Mouse (Mus musculus) adrenal gland (tissue): ENCODE measurements around the gene Vps18.

Experiments used
- intact Hi-C: fragments of 180-260 bp; cut with DNase I; formaldehyde crosslinking; loops from one replicate; pipeline ENCODE4 v1.15.1; 2025

The Vps18 gene

DNA sequence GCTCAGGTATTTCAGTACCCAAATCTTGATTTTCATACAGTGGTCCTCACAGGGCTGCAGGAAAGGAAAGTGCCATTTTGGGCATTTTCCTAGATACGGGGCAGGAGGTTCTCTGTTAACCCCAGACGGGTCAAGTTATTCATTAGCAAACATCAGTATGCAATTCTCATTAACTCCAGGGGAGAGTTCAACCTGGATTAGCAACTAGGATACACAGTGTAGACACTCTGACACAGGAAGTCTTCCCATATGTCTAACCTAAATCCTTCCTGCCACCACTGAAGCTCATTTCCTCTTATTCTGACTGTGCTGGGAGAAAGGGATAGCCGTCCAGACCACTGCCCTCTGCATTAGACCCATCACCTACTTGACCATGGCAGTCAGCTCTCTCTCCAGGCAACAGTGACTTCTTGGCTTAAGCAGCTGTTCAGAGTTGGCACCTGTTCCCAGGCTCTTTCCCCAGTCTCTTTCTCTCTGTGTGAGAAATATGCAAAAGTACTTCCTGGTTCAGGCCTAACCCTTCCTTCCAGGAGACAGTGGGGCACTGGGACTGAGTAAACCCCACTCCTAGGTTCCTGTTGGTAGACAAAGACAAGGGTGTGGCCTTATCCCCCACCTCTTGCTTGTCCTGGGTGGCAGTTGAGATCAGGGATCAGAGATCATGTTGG lies 29.6 kb downstream of the Vps18 start:
- intact Hi-C loops, result no loop called here

- intact Hi-C loops, result no loop called here
Observed at GRCm38 (mm10) chr2:119320571-119320970, 32.0 kb downstream of the Vps18 start.

- intact Hi-C loops, result no loop called here
Observed at GRCm38 (mm10) chr2:119321771-119322586, 33.4 kb downstream of the Vps18 start.

DNA sequence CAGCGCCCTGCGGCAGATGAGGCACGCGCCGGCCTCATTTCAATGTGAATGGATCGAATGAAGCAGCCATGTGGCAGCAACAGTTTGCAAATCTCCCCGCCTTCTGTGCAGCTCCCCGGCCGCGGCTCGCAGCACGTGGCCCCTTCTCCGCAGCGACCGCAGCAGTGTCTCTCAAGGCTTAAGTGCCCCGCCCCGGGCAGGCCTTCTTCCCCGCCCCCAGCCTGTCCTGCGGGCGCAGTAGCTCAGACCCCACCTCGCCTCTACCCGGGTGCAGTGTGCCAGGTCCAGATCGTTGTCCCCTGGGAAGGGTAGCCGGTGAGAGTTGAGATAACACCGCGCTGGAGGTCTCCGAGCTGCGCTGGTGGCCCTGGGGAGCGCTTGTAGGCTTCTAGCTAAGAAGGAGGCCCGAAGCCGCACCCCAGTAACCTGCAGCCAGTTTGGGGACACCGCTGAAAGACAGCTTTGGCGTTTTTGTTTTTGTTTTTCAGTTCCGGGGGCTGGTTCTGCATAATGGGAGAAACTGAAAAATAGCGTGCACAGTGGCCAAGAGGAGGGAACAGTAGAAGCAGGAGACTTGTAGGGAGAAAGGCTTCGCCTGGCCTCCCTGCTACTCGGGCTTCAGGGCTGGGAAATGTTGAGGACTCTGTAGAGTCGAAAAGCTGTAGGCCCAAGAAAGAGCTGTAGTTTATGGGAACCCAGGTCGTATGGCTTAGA lies 34.2 kb downstream of the Vps18 start:
- intact Hi-C loops, result no loop called here

DNA sequence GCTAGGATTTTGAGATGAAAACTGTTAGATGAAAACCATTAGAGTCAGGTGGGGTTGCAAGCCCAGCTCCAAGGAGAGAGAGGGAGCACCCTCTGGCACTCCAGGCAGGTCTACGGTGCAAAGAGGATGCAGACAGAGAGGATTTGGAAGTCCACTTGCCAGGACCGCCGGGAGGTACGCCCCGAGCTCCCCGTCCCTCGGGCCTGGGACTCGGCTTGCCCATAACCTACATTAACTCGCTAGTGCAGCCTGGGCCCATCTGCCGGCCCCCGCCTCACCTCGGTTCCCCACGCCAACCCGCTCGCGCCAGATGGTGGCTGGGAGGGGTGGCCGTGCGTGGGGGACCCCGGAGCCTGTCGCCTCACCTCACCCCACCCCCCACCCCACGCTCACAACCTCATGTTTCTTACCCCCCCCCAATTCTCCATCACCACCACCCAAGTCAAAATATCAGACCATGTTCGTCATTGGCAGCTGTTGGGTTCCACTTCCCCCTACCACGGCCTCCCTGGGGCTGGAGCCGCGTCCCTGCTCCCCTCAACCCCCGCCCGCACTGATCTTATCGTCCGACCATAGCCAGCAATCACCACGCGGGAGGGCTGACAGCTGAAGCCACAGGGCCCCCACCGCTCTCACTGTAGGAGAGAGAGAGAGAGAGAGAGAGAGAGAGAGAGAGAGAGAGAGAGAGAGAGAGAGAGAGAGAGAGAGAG lies 35.5 kb downstream of the Vps18 start:
- intact Hi-C loops, result no loop called here

DNA sequence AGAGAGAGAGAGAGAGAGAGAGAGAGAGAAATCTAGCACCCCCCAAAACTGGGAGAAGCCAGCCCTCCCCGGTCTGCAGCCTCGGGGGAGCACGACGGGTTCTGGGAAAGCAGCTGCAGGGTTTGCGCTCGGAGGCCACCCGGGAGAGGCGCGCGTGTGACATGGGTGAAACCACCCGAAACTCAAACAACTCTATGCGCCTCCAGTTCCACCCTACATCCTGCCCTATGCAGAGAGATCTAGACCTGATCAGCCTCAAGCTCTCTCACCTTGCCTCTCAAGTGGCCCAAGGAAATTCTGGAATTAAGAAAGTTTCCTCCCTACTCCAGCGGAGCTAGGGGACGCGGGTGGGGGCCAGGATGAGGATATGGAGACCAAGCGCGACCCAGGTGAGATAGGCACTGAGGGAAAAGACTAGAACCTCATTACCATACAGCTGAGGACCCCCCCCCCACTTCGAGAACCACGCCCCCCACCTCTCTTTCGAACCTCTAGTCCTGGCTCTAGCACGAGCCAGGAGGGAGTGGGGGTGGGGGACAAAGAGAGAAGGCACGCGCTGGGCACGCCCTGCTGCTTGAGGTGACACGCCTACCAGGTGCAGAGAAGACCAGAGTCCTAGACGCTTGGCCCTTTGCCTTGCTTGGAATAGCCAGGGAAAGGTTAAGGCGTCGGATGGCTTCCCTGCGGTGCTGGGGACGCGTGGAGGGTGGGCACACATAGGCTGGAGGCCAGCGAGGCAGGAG lies 36.2 kb downstream of the Vps18 start:
- intact Hi-C loops, result no loop called here

DNA sequence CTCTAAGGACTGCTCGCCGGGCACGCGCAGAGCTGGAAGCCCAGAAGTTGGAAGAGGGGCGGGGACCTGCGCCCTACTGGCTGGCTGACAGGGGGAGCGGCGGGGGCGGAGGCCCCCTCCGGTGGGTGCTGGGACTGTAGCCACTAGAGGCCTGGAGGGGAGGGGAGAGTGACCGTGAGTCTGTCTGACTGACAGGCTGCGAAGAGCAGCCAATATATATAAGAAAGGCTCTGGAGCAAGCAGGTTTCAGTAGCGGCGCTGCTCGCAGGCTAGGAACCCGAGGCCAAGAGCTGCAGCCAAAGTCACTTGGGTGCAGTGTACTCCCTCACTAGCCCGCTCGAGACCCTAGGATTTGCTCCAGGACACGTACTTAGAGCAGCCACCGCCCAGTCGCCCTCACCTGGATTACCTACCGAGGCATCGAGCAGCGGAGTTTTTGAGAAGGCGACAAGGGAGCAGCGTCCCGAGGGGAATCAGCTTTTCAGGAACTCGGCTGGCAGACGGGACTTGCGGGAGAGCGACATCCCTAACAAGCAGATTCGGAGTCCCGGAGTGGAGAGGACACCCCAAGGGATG lies 37.1 kb downstream of the Vps18 start, which contains the start of gene Dll4:
Gene Dll4, plus strand, starts transcription at position 217 of the 576 bp plus-strand sequence.
- intact Hi-C loops, result no loop called here

DNA sequence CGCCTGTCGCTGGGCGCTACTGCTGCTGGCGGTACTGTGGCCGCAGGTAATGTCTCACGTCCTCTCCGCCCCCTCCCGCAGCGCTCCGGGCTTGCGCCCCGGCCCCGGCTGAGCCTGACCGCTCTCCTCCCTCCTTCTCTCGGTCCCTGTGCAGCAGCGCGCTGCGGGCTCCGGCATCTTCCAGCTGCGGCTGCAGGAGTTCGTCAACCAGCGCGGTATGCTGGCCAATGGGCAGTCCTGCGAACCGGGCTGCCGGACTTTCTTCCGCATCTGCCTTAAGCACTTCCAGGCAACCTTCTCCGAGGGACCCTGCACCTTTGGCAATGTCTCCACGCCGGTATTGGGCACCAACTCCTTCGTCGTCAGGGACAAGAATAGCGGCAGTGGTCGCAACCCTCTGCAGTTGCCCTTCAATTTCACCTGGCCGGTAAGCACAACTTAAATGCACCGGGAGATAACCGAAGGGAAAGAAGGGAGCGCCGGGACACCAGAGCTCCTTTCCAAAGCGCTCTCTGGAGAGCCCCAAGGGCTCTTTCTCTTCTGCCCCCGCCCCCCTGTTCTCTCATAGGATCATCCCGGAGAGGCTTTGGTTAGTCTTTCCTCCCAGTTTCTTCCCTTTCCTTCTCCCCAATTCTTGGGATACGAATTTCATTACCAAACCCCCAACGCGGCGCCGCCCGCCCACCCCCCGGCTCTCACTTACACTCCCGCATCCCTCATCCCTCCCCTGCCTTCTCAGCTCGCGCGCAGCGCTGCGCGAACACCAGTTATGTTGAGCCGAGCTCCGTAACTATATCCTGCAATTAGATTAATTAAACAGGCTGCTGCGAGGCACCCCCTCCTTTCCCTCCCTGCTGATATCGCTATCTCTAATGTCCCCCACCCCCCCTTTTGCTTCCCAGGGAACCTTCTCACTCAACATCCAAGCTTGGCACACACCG lies 37.9 kb downstream of the Vps18 start:
- intact Hi-C loops, result no loop called here

GRCm38 (mm10) chr2:119327102-119327480 lies 38.6 kb downstream of the Vps18 start:
- intact Hi-C loops, result no loop called here

GRCm38 (mm10) chr2:119327942-119328526 lies 39.5 kb downstream of the Vps18 start:
- intact Hi-C loops, result no loop called here

- intact Hi-C loops, result no loop called here
Observed at GRCm38 (mm10) chr2:119328546-119328945, 40.0 kb downstream of the Vps18 start.

DNA sequence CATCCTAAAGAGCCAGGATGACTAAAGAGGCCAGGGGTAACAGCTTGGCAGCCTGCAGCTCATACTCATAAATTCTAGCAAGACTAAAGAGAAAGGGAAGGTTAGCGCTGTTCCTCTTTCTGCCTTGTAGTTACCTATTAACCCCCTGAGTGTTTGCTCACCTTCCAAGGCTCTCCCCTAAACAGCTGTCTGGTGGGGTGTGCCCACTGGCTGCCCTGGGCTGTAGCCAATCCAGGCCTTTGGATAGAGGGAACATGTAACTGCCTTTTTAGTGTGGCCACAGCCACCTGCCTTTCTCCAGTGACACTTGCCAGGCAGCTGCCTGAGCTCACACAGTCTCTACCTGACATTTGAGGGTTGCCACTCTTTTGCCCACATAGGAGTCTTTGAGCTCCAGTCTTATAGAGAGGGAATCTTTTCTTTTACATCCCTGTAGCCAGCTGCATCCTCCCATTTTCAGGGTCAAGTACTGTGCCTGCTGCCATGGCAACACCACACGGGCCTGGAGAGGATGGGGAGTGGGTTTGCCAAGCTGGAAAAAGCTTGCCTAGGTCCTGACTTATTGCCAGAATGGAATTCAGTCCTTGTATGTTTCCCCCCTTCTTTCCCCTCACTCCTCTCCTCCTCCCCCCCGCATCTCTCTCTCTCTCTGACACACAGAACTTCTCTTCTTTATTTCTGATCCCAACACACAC lies 40.7 kb downstream of the Vps18 start:
- intact Hi-C loops, result no loop called here

DNA sequence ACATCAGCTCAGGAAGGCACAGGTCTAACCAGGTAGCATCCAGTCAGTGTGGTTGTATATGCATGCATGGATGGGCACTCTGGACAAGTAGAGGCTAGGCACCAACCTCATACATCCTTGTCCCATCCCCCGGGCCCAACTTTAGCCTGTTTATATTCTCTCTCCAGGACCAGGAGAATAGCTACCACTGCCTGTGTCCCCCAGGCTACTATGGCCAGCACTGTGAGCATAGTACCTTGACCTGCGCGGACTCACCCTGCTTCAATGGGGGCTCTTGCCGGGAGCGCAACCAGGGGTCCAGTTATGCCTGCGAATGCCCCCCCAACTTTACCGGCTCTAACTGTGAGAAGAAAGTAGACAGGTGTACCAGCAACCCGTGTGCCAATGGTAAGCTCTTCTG lies 42.3 kb downstream of the Vps18 start:
- intact Hi-C loops, result no loop called here

GRCm38 (mm10) chr2:119332177-119332661 lies 43.7 kb downstream of the Vps18 start:
- intact Hi-C loops, result no loop called here

DNA sequence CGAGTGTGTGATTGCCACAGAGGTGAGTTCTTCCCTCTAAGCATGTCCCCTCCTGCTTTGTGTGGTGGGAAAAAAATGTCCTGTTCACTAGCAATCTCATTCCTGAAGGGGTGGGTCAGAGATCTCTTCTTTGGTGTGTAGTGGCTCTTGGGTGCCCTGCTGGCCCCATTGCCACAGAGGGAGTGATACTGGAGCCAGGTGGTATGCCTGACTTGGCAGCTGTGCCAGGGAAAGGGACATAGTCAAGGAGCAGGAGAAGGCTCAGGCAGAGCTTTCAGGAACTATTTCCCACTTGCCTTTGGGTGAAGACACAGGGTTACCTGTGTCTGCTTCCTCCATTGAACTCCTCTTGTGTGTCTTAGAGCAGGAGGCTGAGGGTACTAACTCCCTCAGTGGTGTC lies 45.6 kb downstream of the Vps18 start:
- intact Hi-C loops, result no loop called here

DNA sequence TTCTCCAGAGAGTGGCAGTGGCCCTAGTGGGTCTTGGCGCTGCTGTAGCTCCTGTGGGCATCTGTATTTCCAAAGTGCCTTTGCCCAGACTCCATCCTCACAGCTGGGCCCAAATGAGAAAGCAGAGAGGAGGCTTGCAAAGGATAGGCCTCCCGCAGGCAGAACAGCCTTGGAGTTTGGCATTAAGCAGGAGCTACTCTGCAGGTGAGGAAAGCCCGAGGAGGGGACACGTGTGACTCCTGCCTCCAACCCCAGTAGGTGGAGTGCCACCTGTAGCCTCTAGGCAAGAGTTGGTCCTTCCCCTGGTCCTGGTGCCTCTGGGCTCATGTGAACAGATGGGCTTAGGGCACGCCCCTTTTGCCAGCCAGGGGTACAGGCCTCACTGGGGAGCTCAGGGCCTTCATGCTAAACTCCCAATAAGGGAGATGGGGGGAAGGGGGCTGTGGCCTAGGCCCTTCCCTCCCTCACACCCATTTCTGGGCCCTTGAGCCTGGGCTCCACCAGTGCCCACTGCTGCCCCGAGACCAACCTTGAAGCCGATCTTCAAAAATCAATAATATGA lies 46.5 kb downstream of the Vps18 start:
- intact Hi-C loops, result loop anchor here (5.0 kb wide), 3 partner anchors 38 to 77 kb away; no protein-coding TSS in a partner anchor

GRCm38 (mm10) chr2:119335535-119335934 lies 47.0 kb downstream of the Vps18 start:
- intact Hi-C loops, result loop anchor here (5.0 kb wide), 3 partner anchors 38 to 77 kb away; no protein-coding TSS in a partner anchor

GRCm38 (mm10) chr2:119336002-119336401 lies 47.5 kb downstream of the Vps18 start:
- intact Hi-C loops, result loop anchor here (5.0 kb wide), 3 partner anchors 39 to 76 kb away; no protein-coding TSS in a partner anchor
